Mouse (Mus musculus) bone marrow, adult 2 months (tissue): Measurements from ENCODE around the gene Zcchc14. TPM values are rescaled to one million over a fixed set of nuclear protein-coding genes. Genes with fewer than 3 reads are reported as not detected.

Experiments used
- H3K27ac ChIP-seq: fragments of 200-500 bp; 2 replicates; pipeline ENCODE4 v1.5.1; 2012; ENCODE audit warnings: low read depth, mild to moderate bottlenecking, control low read depth, inconsistent platforms, low read length; ENCODE audit not compliant: control insufficient read depth, poor library complexity, insufficient read depth
- H3K4me1 ChIP-seq: fragments of 200-500 bp; 2 replicates; pipeline ENCODE4 v1.6.1; 2011; ENCODE audit warnings: low read length; ENCODE audit not compliant: control insufficient read depth, insufficient read depth
- H3K4me3 ChIP-seq: fragments of 200-500 bp; replicated peaks from 2 replicates; pipeline ENCODE3; 2011; ENCODE audit warnings: mild to moderate bottlenecking, low read depth, low read length, control low read depth; ENCODE audit not compliant: control insufficient read depth
- CTCF ChIP-seq: fragments of 200-500 bp; IDR thresholded peaks from 2 replicates; pipeline ENCODE4 v1.5.1; 2011; ENCODE audit warnings: low read length, control low read depth; ENCODE audit not compliant: control insufficient read depth, insufficient read depth
- POLR2A ChIP-seq: fragments of 200-500 bp; IDR thresholded peaks from 2 replicates; pipeline ENCODE4 v1.6.1; 2011; ENCODE audit warnings: low read depth, mild to moderate bottlenecking, control low read depth, low read length, borderline replicate concordance; ENCODE audit not compliant: control insufficient read depth
- WGBS: fragments of 180-500 bp; shearing (Covaris S2); methylation state at CpG from one replicate; pipeline ENCODE4 v1.1.7; 2018; 5-methylcytosine and 5-hydroxymethylcytosine counted together
- polyA plus RNA-seq: library from polyadenylated mRNA; stranded (reverse); fragments of >200 nt; gene quantifications from 2 replicates; pipeline ENCODE4 v1.2.4, GENCODE M21; 2011; ENCODE audit warnings: low replicate concordance; ENCODE audit not compliant: missing spikeins, insufficient read depth, insufficient read length

Zcchc14 gene
- polyA plus RNA-seq, 1 experiment = 4.9 TPM

- no peak overlapping the region for H3K4me3 ChIP-seq
- TF ChIP-seq CTCF = no peak
- no peak for TF ChIP-seq POLR2A
- H3K4me1 ChIP-seq = no peaks in the 10 kb centered on the region
- WGBS = 83% methylated on average over 8 of the region's 8 CpGs
- no peak overlapping the region for H3K27ac ChIP-seq
These were observed 29.7 kb downstream of the Zcchc14 start for GRCm38 (mm10) chr8:121623043-121623442.

- Histone ChIP-seq H3K4me1 (no peaks in the 10 kb centered on the region), H3K4me3 (no peak overlapping the region), H3K27ac (no peak overlapping the region)
- TF ChIP-seq CTCF = no peak
- TF ChIP-seq POLR2A = no peak
- 59% methylated on average over 1 of the region's 1 CpGs for WGBS
These were observed 30.8 kb downstream of the Zcchc14 start for GRCm38 (mm10) chr8:121621879-121622278.

GRCm38 (mm10) chr8:121620801-121621516 is 31.7 kb downstream of the Zcchc14 start:
- H3K27ac ChIP-seq = no peak overlapping the region
- H3K4me3 ChIP-seq = no peak overlapping the region
- no peak for TF ChIP-seq CTCF
- TF ChIP-seq POLR2A = no peak
- H3K4me1 ChIP-seq = no peaks in the 10 kb centered on the region
- WGBS = 72% methylated on average over 12 of the region's 12 CpGs

GRCm38 (mm10) chr8:121619401-121619995 is 33.2 kb downstream of the Zcchc14 start:
- TF ChIP-seq POLR2A (no peak), CTCF (no peak)
- no peak overlapping the region for H3K4me3 ChIP-seq
- whole genome bisulfite sequencing = 43% methylated on average over 7 of the region's 7 CpGs
- no peaks in the 10 kb centered on the region for H3K4me1 ChIP-seq
- H3K27ac ChIP-seq = no peak overlapping the region

DNA sequence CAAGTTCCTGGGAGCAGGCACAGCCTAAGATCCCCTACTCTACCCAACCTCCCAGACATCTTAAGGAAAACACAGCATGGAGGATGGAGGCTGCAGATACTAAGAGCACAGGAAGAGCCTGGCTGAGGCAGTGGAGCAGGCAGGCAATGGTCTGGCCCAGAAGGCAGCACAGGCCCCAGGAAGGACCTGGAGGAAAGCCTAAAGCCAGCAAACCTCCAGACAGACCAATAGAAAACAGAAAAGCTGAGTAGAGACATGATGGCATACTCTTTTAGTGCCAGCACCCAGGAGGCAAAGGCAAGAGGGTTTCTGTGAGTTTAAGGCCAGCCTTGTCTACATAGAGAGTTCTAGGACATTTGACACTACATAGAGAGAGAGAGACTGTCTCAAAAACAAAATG is 39.3 kb downstream of the Zcchc14 start:
- Histone ChIP-seq H3K4me1 (no peaks in the 10 kb centered on the region), H3K27ac (no peak overlapping the region), H3K4me3 (no peak overlapping the region)
- TF ChIP-seq POLR2A (no peak), CTCF (no peak)

- no peaks in the 10 kb centered on the region for H3K4me1 ChIP-seq
- TF ChIP-seq POLR2A (no peak), CTCF (no peak)
- no peak overlapping the region for H3K27ac ChIP-seq
- no peak overlapping the region for H3K4me3 ChIP-seq
- 86% methylated on average over 11 of the region's 11 CpGs for WGBS
These were observed 42.8 kb downstream of the Zcchc14 start for GRCm38 (mm10) chr8:121609916-121610315.

GRCm38 (mm10) chr8:121609251-121609650 is 43.5 kb downstream of the Zcchc14 start:
- Histone ChIP-seq H3K4me3 (no peak overlapping the region), H3K27ac (no peak overlapping the region), H3K4me1 (no peaks in the 10 kb centered on the region)
- WGBS = 82% methylated on average over 15 of the region's 15 CpGs
- TF ChIP-seq POLR2A (no peak), CTCF (no peak)

GRCm38 (mm10) chr8:121607661-121608060 is 45.0 kb downstream of the Zcchc14 start:
- WGBS = 74% methylated on average over 5 of the region's 5 CpGs
- Histone ChIP-seq H3K27ac (no peak overlapping the region), H3K4me3 (no peak overlapping the region), H3K4me1 (no peaks in the 10 kb centered on the region)
- TF ChIP-seq CTCF = no peak
- TF ChIP-seq POLR2A = no peak

DNA sequence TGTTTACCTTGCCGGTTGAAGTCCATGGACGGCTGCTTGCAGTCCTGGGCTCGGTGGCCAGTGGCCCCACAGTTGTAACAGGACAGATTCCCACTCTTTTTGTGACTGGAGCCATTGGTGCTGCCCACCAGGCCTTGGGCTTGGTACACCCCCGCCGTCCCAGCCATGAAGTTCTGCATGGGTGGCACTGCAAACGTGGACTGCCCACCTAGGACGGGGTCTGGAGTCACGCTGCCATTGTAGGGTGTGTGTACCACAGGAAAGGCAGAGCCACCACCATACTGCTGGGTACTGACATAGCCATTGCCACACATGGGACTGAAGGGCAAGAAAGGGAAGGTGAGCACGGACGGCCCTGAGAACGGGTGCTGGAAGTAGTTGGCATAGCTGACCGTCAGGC is 48.9 kb downstream of the Zcchc14 start:
- TF ChIP-seq POLR2A = no peak
- no peak for TF ChIP-seq CTCF
- H3K27ac ChIP-seq = no peak overlapping the region
- 86% methylated on average over 12 of the region's 12 CpGs for WGBS

More for the DNA sequence above, 48.9 kb downstream of the Zcchc14 start:
- Histone ChIP-seq H3K4me3 (no peak overlapping the region), H3K4me1 (no peaks in the 10 kb centered on the region)
